Mouse (Mus musculus) brain, embryonic 14.5 days (tissue): ENCODE data around the gene Trpm1.

ENCODE experiments used
- CTCF ChIP-seq: fragments of 200-500 bp; IDR thresholded peaks from 2 replicates; pipeline ENCODE4 v1.5.1; 2012; ENCODE audit warnings: inconsistent platforms, mild to moderate bottlenecking, moderate library complexity, borderline replicate concordance; ENCODE audit not compliant: insufficient read depth, insufficient read length; ENCODE audit errors: extremely low read depth
- POLR2A ChIP-seq: fragments of 200-500 bp; IDR thresholded peaks from 2 replicates; pipeline ENCODE4 v1.6.1; 2012; ENCODE audit warnings: mild to moderate bottlenecking, inconsistent platforms, borderline replicate concordance; ENCODE audit not compliant: poor library complexity, insufficient read depth, insufficient read length, severe bottlenecking; ENCODE audit errors: extremely low read depth

DNA sequence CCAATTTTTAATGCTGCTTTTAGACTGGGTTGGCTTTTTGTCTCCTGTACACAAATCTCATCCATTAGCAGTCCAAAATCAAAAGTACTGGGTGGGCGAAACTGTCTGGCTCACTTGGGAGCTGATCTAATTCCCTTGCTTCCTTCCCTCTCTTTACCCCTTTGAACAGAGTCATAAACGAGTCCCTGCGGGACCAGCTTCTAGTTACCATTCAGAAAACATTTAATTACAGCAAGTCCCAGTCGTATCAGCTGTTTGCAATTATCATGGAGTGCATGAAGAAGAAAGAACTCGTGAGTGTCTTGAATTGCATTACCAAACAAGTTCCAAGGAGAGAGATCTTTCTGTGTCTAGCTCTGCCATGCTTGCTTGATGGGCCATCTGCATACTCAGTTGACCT, 55.1 kb downstream of the Trpm1 start:
- TF ChIP-seq CTCF = no peak
- no peak for TF ChIP-seq POLR2A
